Mouse (Mus musculus) lung, postnatal 25 days (tissue): ENCODE data around the gene Mmachc.
"Not testable (repeated sequence)": the region's sequence is repeated elsewhere in the genome, so short reads cannot be mapped to it uniquely, and the experiment has no call there.

Experiments used
- DNase-seq: peaks from one replicate; pipeline ENCODE4 v3.0.0; 2022; ENCODE audit warnings: low spot score

Gene Mmachc

DNA sequence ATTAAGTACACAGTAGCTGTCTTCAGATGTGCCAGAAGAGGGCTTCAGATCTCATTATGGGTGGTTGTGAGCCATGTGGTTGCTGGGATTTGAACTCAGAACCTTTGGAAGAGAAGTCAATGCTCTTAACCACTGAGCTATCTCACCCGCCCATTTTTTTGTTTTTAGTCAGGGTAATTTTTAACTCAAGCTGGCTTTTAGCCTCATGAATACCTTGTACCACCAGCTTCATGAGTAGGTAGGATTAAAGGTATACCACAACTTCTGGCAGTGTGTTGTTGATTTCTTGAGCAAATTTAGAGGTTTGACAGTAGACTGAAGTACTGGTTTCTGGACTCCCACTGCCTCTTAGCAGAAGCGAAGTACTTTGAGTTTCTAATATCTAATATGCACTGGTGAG is 16.1 kb downstream of the Mmachc start:
- no peak for DNase-seq

GRCm38 (mm10) chr4:116689309-116689876 is 18.8 kb downstream of the Mmachc start:
- no peak for DNase-seq

- no peak for DNase-seq
Measured at GRCm38 (mm10) chr4:116687041-116687440, 21.2 kb downstream of the Mmachc start.

- DNase-seq, result peak; percentile 95
Measured at GRCm38 (mm10) chr4:116685402-116686061, 22.7 kb downstream of the Mmachc start, which contains the start of gene Prdx1. Gene Prdx1 (plus strand): TSS chr4:116685544.

DNA sequence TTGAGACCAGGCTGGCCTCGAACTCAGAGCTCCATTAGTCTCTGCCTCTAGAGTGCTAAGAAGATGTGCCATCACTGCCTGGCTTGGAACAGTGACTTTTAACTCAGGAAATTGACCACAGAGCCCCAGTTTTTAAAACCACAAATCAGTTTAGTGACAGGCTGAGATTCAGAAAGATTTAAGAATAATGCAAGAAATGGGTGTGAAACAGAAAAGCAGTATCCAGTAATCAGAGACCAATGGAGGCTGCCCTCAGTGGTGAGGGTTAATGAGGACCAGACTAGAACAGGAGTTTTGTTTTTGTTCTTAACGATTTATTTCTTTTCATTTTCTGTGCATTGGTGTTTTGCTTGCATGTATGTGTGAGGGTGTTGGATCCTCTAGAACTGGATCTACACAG is 23.5 kb downstream of the Mmachc start:
- DNase-seq, result no peak

GRCm38 (mm10) chr4:116683957-116684356 is 24.2 kb downstream of the Mmachc start:
- no peak for DNase-seq

DNA sequence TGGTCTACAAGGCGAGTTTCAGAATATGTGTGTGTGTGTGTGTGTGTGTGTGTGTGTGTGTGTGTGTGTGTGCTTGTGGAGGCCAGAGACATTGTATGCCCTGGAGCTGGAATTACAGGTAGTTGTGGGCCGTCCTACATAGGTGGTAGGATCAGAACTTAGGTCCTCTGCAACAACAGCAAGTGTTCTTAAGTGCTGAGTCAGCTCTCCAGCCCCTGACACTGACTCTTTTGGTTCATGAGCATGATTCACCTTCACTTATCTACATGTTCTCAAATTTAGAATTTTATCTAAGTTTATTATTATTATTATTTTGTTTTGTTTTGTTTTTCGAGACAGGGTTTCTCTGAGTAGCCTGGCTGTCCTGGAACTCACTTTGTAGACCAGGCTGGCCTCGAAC is 27.7 kb downstream of the Mmachc start:
- DNase-seq, result not testable (repeated sequence)

DNA sequence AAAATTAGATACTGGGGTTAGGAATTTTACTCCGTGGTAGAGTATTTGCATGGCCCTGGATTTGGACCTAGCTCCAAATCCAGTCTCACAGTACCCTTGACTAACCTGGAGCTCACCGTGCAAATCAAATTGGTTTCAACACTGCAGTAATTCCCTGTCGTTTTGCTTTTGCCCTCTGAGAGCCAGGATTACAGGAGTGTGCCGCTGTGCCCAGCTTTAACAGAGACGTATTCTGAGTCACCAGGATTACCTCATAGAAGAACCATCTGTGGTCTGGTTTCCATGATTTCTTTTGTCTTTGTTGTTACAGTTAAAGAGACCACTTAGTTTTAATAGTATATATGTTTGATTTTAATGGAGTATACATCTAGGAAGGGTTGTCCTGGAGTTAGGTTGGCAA is 29.1 kb downstream of the Mmachc start:
- DNase-seq, result no peak

DNA sequence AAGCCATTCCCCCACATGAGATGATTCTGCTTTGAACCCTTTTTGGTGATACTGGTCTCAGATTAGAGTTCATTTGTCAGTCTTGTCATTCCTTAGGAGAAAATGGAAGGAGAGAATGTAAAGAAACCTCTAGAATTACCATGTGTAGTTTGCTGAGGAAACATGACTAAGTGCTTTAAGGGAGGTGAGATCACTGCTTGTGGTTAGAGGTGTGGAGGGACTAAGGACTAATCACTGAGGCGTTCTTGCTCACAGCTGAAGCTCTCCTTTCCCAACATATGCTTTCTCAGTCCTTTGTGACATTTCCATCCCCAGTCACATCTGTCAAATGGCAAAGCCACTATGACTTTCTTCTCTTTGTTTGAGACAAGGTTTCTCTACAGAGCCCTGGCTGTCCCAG is 30.4 kb downstream of the Mmachc start:
- no peak for DNase-seq

DNA sequence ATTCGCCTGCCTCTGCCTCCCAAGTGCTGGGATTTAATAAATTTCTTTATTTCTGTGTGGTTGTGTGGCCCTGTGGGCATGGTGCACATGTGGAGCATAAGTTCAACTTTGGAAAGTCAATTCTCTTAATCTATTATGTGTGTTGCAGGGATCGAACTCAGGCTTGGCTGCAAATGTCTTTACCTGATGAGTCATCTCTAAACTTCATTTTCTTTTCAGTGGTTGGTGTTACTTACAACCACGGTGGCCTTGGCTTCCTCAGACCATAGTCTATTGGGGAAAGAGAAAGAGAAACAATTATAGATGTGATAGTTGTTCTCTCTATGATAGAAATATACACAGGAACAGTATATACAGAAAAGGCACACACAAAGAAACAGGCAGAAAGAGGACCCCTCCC is 32.2 kb downstream of the Mmachc start:
- no peak for DNase-seq

- DNase-seq, result not testable (repeated sequence)
Measured at GRCm38 (mm10) chr4:116674761-116675160, 33.4 kb downstream of the Mmachc start.

GRCm38 (mm10) chr4:116672785-116673184 is 35.4 kb downstream of the Mmachc start:
- peak; percentile 78 for DNase-seq

DNA sequence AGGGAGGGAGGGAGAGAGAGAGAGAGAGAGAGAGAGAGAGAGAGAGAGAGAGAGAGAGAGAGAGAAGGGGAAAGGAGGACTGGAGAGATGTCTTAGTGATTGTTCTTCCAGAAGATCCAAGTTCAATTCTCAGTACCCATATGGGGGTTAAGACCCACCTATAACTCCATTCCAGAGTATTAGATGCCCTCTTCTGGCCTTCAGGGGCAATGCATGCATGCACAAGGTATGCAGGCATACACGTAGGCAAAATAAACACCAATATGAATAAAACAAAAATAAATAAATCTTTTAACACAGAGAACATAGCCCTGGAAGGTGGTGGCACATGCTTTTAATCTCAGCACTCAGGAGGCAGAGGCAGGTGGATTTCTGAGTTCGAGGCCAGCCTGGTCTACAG is 38.9 kb downstream of the Mmachc start:
- no peak for DNase-seq

GRCm38 (mm10) chr4:116668145-116668544 is 40.1 kb downstream of the Mmachc start:
- peak; percentile 39 for DNase-seq

- no peak for DNase-seq
Measured at GRCm38 (mm10) chr4:116666625-116667024, 41.6 kb downstream of the Mmachc start.

GRCm38 (mm10) chr4:116661998-116662397 is 46.2 kb downstream of the Mmachc start:
- no peak for DNase-seq

- DNase-seq, result no peak
Measured at GRCm38 (mm10) chr4:116660829-116661228, 47.4 kb downstream of the Mmachc start.

DNA sequence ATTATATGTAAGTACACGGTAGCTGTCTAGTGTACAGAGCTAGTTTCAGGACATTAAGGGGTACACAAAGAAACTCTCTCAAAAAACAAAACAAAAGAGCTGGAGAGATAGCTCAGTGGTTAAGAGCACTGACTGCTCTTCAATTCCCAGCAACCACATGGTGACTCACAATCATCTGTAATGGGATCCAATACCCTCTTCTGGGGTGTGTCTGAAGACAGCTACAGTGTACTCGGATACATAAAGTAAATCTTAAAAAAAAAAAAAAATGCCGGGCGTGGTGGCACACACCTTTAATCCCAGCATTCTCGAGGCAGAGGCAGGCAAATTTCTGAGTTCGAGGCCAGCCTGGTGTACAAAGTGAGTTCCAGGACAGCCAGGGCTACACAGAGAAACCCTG is 48.3 kb downstream of the Mmachc start:
- not testable (repeated sequence) for DNase-seq

GRCm38 (mm10) chr4:116659474-116659873 is 48.7 kb downstream of the Mmachc start:
- DNase-seq, result peak; percentile 51

DNA sequence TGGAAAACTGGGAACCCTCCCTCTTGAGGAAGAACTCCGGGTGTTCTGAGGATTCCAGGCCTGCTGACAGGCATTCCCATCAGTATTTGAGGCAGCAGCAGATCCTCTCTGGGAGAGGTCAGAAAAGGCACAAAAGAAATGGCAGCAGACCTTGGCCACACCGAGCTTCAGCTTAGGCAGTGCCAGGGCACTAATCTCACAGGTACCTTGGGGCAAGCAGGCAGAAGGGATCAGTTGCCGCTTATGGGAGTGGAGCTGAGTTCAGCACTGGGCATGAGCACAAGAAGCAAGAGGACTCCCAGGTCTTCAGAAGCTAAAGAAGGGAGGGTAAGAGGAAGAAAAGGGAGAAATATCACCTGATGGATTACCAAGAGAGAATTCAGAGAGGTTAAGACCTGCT is 50.2 kb downstream of the Mmachc start:
- no peak for DNase-seq

- no peak for DNase-seq
Measured at GRCm38 (mm10) chr4:116655658-116656057, 52.5 kb downstream of the Mmachc start.

DNA sequence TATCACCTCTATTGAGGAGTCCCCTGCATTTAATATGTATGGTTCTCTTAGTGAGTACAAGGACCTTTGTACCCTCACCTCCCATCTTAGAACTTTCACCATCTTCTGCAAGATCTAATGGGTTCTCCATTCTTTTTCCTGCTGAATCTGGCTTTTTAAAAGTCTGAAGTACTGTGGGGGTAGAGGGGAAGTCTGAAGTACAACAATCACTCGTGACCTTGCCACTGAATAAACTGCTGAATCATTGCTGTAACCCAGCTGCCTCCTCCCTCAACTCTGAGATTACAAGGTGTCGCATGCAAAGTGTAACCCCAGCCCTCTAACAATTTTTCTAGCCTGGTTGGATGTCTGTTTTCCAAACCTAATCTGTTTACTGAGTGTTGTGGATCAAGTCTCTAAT is 53.1 kb downstream of the Mmachc start:
- DNase-seq, result no peak

GRCm38 (mm10) chr4:116653228-116653627 is 55.0 kb downstream of the Mmachc start:
- DNase-seq, result no peak
